Mouse (Mus musculus) mammary gland, adult 2 months (tissue): Measurements from ENCODE around the gene Impdh1. TPM values are rescaled to one million over a fixed set of nuclear protein-coding genes. Genes with fewer than 3 reads are reported as not detected.

ENCODE experiments used
- polyA plus RNA-seq: library from polyadenylated mRNA; depleted of rRNA; stranded (reverse); fragments of >200 nt; gene quantifications from 2 replicates; pipeline ENCODE4 v1.2.3, GENCODE M21; 2012; ENCODE audit warnings: low replicate concordance; rRNA removed

The Impdh1 gene
- polyA plus RNA-seq: 90.2 and 106 TPM in 2 replicates

DNA sequence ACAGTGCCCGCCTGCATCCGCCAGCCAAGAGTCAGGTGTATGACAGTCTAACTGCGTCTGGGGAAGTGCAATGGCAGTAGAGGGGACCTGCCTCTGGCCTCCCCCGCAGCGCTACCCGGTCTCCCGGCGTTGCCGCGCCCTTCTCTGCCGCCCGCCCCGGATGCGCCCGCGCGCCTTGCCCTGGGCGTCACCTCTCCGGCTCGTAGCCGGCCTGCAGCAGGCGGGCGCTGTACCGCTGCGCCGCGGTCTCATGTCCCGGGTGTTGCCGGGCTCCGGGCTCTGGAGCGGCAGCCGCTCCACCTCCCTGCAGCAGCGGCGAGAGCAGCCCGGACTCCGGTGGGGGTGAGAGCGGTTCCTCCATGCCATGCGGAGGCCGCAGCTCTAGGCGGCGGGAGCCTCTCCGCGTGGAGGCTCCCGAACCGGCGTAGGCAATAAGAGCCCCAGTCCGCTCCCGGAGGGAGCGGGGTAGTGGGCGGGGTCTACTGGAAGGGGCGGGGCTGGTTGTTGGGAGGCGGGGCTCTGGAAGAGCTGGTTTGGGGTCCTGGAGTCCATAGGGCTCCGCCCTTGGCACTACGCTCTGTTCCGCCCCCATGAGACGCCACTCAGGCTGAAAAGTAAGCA, at the start of gene Impdh1:
TSS of gene Impdh1 (minus strand) at position 484 of the 621 bp plus-strand sequence.

GRCm38 (mm10) chr6:29178888-29179658, 37.1 kb downstream of the Impdh1 start, which contains the start of gene Prrt4:
TSS of gene Prrt4 (minus strand) at chr6:29179584.

DNA sequence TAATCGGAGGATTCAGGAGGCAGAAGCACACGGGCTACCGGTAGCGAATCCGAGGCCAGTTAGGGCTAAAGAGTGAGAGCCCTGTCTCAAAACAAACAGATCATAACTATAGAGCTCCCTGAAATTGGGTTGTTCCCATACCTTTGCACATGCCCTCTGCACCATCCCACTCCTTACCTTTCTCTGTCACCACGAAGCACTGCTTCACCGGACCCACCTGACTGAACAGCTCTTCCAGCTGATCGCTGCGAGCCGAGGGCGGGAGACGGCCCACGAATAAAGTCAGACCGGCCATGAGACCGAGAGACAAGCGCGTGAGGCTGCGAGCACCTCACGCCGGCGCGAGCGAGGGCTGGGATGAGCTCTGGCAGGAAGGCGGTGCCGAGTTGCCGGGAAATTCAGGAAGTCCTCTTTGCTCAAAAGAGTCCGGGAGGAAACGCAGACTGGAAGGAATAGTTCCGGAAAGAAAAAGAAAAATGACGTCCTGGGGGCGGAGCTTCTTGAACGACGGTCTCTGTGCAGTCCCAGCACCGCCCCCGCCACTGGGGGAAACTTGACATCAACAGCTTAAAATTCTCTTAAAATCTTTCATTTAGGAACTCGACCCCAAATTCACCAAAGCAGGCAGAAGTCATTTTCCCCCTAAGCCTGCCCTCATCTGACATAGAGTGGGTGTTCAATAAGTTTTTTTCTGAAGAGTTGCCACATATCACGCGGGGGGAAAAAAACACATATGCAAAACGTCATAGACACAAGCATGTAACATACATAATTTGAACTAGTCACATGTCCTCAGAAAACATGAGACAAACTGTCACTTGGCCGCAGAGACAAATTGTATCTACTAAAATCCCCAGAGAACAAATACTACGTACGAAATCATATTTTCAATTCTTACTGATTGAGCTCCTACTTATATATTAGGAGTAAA, 51.6 kb downstream of the Impdh1 start, which contains the start of gene Rbm28:
TSS of gene Rbm28 (minus strand) at position 693 of the 931 bp plus-strand sequence.

Other genes with a start within 250 kb of the Impdh1 start
- gene Lep, start 156.1 kb downstream of the Impdh1 start, polyA plus RNA-seq: 76.6 and 132 TPM in 2 replicates
- gene Rbm28, start 51.4 kb downstream of the Impdh1 start, polyA plus RNA-seq: 4.1 and 8.3 TPM in 2 replicates
- gene Prrt4, start 36.8 kb downstream of the Impdh1 start, polyA plus RNA-seq: 2.6 and 4.5 TPM in 2 replicates
- gene Hilpda, start 56.1 kb upstream of the Impdh1 start, polyA plus RNA-seq: 18.5 and 22.5 TPM in 2 replicates
- gene Fam71f2, start 63.2 kb upstream of the Impdh1 start, polyA plus RNA-seq: 0.72 and 1.4 TPM in 2 replicates
- not detected in 2 replicates for gene Fam71f1, start 102.8 kb upstream of the Impdh1 start, polyA plus RNA-seq
- 37.9 and 99.2 TPM in 2 replicates for gene Calu, start 131.7 kb upstream of the Impdh1 start, polyA plus RNA-seq
- gene Opn1sw, start 172.1 kb upstream of the Impdh1 start, polyA plus RNA-seq: 0.23 TPM in 1 of 2 replicates, not detected in the other
- gene Ccdc136, start 179.9 kb upstream of the Impdh1 start, polyA plus RNA-seq: 1.0 and 7.7 TPM in 2 replicates
- 7.2 and 24.8 TPM in 2 replicates for gene Flnc, start 216.9 kb upstream of the Impdh1 start, polyA plus RNA-seq